Mouse (Mus musculus) kidney, postnatal 36 days (tissue): Measurements from ENCODE around the gene Gm11146.

Source experiments
- DNase-seq, 2 experiments: peaks; one replicate each; pipeline ENCODE4 v3.0.0; 2021 to 2022; ENCODE audit warnings: mixed read lengths in 2 of 2

Gene Gm11146

GRCm38 (mm10) chr16:77556446-77557105, 45.3 kb downstream of the Gm11146 start:
- no peak for DNase-seq

DNA sequence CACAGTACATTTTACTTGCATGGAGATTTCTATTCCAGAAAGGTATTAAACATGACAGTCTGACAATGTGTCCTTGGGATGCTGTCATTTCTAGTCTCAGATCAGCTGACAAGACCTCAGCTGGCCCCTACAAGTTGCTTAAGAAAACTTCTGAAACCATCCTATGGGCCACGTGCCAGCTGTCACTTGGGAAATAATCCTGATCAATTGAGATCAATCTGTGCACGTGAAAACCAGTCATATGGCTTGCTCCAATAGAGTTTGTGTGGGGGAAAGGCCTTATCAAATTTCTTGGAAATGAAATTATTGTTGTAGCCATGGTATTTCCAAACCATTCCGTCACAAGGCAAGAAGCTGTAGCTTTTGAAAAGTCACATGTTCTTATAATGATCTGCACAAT, 50.8 kb downstream of the Gm11146 start:
- no peak for DNase-seq
